Mouse (Mus musculus) stomach, embryonic 15.5 days (tissue): ENCODE data around the gene Selenoo. TPM values are rescaled to one million over a fixed set of nuclear protein-coding genes. Genes with fewer than 3 reads are reported as not detected.

Experiments used
- ATAC-seq: fragments of 200-750 bp; cut with Nextera tagmentation; 2 replicates; pipeline ENCODE4 v1.8.0; 2017; ENCODE audit warnings: low read depth, moderate number of reproducible peaks, moderate TSS enrichment; ENCODE audit not compliant: insufficient read depth, low FRiP score
- H3K27ac ChIP-seq: fragments of 300-500 bp; sonication (generic); 2 replicates; pipeline ENCODE4 v1.5.1; 2015; ENCODE audit warnings: mild to moderate bottlenecking, inconsistent platforms
- H3K27me3 ChIP-seq: fragments of 300-500 bp; sonication (generic); replicated peaks from 2 replicates; pipeline ENCODE4 v1.6.1; 2015; ENCODE audit warnings: inconsistent platforms
- H3K36me3 ChIP-seq: fragments of 300-500 bp; sonication (generic); 2 replicates; pipeline ENCODE4 v1.6.1; 2015; ENCODE audit warnings: inconsistent platforms
- H3K4me1 ChIP-seq: fragments of 300-500 bp; sonication (generic); 2 replicates; pipeline ENCODE4 v1.6.1; 2015; ENCODE audit warnings: inconsistent platforms
- H3K4me2 ChIP-seq: fragments of 300-500 bp; sonication (generic); 2 replicates; pipeline ENCODE4 v1.6.1; 2015; ENCODE audit warnings: mild to moderate bottlenecking, inconsistent platforms
- H3K4me3 ChIP-seq: fragments of 300-500 bp; sonication (generic); replicated peaks from 2 replicates; pipeline ENCODE4 v1.5.1; 2015; ENCODE audit warnings: inconsistent platforms
- H3K9ac ChIP-seq: fragments of 300-500 bp; sonication (generic); 2 replicates; pipeline ENCODE4 v1.6.1; 2015; ENCODE audit warnings: inconsistent platforms
- H3K9me3 ChIP-seq: fragments of 300-500 bp; sonication (generic); 2 replicates; pipeline ENCODE4 v1.6.1; 2016; ENCODE audit warnings: inconsistent platforms
- WGBS: fragments of 180-500 bp; shearing (Covaris S2); methylation state at CpG from one replicate; pipeline ENCODE4 v1.1.7; 2015; 5-methylcytosine and 5-hydroxymethylcytosine counted together
- polyA plus RNA-seq: library from polyadenylated mRNA; unstranded; fragments of >200 nt; fragmentation: Nextera tagmentation; extraction: Ambion mirVana; gene quantifications from 2 replicates; pipeline ENCODE4 v1.2.1, GENCODE M21; 2015

Selenoo gene
- polyA plus RNA-seq, 1 experiment from 2014 or later: 19.7 TPM

GRCm38 (mm10) chr15:89083906-89084305, 5.0 kb upstream of the Selenoo start:
- H3K9me3 ChIP-seq: no peaks in the 10 kb centered on the region
- peaks cover 3% of the 10 kb centered on the region; the same call in 1 of the 2 replicates for H3K4me1 ChIP-seq
- peaks cover 47% of the 10 kb centered on the region for H3K36me3 ChIP-seq
- no peak for ATAC-seq
- 90% methylated on average over 1 of the region's 1 CpGs for WGBS
- no peaks in the 10 kb centered on the region for H3K27me3 ChIP-seq
- no peak overlapping the region for H3K9ac ChIP-seq
- H3K4me3 ChIP-seq: no peak overlapping the region
- H3K4me2 ChIP-seq: no peak overlapping the region
- H3K27ac ChIP-seq: no peak overlapping the region

- Histone ChIP-seq H3K27me3 (no peaks in the 10 kb centered on the region), H3K9me3 (no peaks in the 10 kb centered on the region), H3K4me1 (peaks cover 5% of the 10 kb centered on the region; the same call in 1 of the 2 replicates), H3K27ac (no peak overlapping the region), H3K4me2 (no peak overlapping the region), H3K9ac (no peak overlapping the region), H3K36me3 (peaks cover 47% of the 10 kb centered on the region), H3K4me3 (no peak overlapping the region)
- ATAC-seq: no peak
- 78% methylated on average over 2 of the region's 2 CpGs for WGBS
Observed at GRCm38 (mm10) chr15:89084826-89085225, 4.1 kb upstream of the Selenoo start.

GRCm38 (mm10) chr15:89089248-89090051, 566 bp downstream of the Selenoo start:
- Histone ChIP-seq H3K4me1 (peaks cover 15% of the 10 kb centered on the region), H3K9ac (peak overlapping the region; percentile 93), H3K4me2 (peak overlapping the region; percentile 98), H3K36me3 (peaks cover 40% of the 10 kb centered on the region), H3K27me3 (no peaks in the 10 kb centered on the region), H3K27ac (peak overlapping the region; percentile 82), H3K4me3 (peak overlapping the region; percentile 90), H3K9me3 (no peaks in the 10 kb centered on the region)
- WGBS: 3% methylated on average over 68 of the region's 68 CpGs
- peak; percentile 54 for ATAC-seq

GRCm38 (mm10) chr15:89090662-89091061, 1.8 kb downstream of the Selenoo start:
- Histone ChIP-seq H3K27me3 (no peaks in the 10 kb centered on the region), H3K36me3 (peaks cover 36% of the 10 kb centered on the region), H3K4me2 (peak overlapping the region; percentile 3; the same call in 1 of the 2 replicates), H3K4me3 (no peak overlapping the region), H3K27ac (no peak overlapping the region), H3K9ac (no peak overlapping the region), H3K9me3 (no peaks in the 10 kb centered on the region), H3K4me1 (peaks cover 15% of the 10 kb centered on the region)
- ATAC-seq: no peak
- 86% methylated on average over 4 of the region's 4 CpGs for WGBS

GRCm38 (mm10) chr15:89092181-89092580, 3.3 kb downstream of the Selenoo start:
- H3K4me2 ChIP-seq: no peak overlapping the region
- no peak overlapping the region for H3K4me3 ChIP-seq
- peaks cover 42% of the 10 kb centered on the region for H3K36me3 ChIP-seq
- H3K4me1 ChIP-seq: peaks cover 15% of the 10 kb centered on the region
- WGBS: 87% methylated on average over 5 of the region's 5 CpGs
- H3K9ac ChIP-seq: no peak overlapping the region
- ATAC-seq: no peak
- no peak overlapping the region for H3K27ac ChIP-seq
- H3K9me3 ChIP-seq: no peaks in the 10 kb centered on the region
- no peaks in the 10 kb centered on the region for H3K27me3 ChIP-seq

GRCm38 (mm10) chr15:89097450-89097849, 8.6 kb downstream of the Selenoo start:
- Histone ChIP-seq H3K27ac (no peak overlapping the region), H3K9me3 (no peaks in the 10 kb centered on the region), H3K27me3 (no peaks in the 10 kb centered on the region), H3K4me1 (no peaks in the 10 kb centered on the region), H3K36me3 (peaks cover 89% of the 10 kb centered on the region), H3K4me3 (no peak overlapping the region), H3K4me2 (no peak overlapping the region), H3K9ac (no peak overlapping the region)
- no peak for ATAC-seq
- 91% methylated on average over 5 of the region's 5 CpGs for WGBS

- Histone ChIP-seq H3K27ac (no peak overlapping the region), H3K9me3 (no peaks in the 10 kb centered on the region), H3K9ac (no peak overlapping the region), H3K4me3 (no peak overlapping the region), H3K27me3 (no peaks in the 10 kb centered on the region), H3K4me1 (no peaks in the 10 kb centered on the region), H3K36me3 (peaks cover 85% of the 10 kb centered on the region), H3K4me2 (no peak overlapping the region)
- WGBS: 90% methylated on average over 7 of the region's 7 CpGs
- no peak for ATAC-seq
Observed at GRCm38 (mm10) chr15:89098616-89099015, 9.7 kb downstream of the Selenoo start.

GRCm38 (mm10) chr15:89100823-89101222, 11.9 kb downstream of the Selenoo start:
- Histone ChIP-seq H3K9me3 (no peaks in the 10 kb centered on the region), H3K27me3 (no peaks in the 10 kb centered on the region), H3K4me2 (no peak overlapping the region), H3K27ac (no peak overlapping the region), H3K36me3 (peaks cover 90% of the 10 kb centered on the region), H3K4me3 (no peak overlapping the region), H3K9ac (no peak overlapping the region), H3K4me1 (no peaks in the 10 kb centered on the region)
- 87% methylated on average over 12 of the region's 12 CpGs for WGBS
- no peak for ATAC-seq

- no peaks in the 10 kb centered on the region for H3K9me3 ChIP-seq
- no peaks in the 10 kb centered on the region for H3K27me3 ChIP-seq
- no peaks in the 10 kb centered on the region for H3K4me1 ChIP-seq
- WGBS: 75% methylated on average over 5 of the region's 5 CpGs
- no peak for ATAC-seq
- no peak overlapping the region for H3K27ac ChIP-seq
- H3K4me2 ChIP-seq: no peak overlapping the region
- no peak overlapping the region for H3K4me3 ChIP-seq
- H3K36me3 ChIP-seq: peaks cover 87% of the 10 kb centered on the region
- H3K9ac ChIP-seq: no peak overlapping the region
Observed at GRCm38 (mm10) chr15:89102646-89103045, 13.8 kb downstream of the Selenoo start.

GRCm38 (mm10) chr15:89103921-89104320, 15.0 kb downstream of the Selenoo start:
- no peak overlapping the region for H3K4me2 ChIP-seq
- 87% methylated on average over 10 of the region's 10 CpGs for WGBS
- H3K27me3 ChIP-seq: no peaks in the 10 kb centered on the region
- H3K36me3 ChIP-seq: peaks cover 83% of the 10 kb centered on the region
- H3K4me3 ChIP-seq: no peak overlapping the region
- no peak overlapping the region for H3K27ac ChIP-seq
- no peak overlapping the region for H3K9ac ChIP-seq
- ATAC-seq: no peak
- no peaks in the 10 kb centered on the region for H3K9me3 ChIP-seq
- H3K4me1 ChIP-seq: no peaks in the 10 kb centered on the region

- H3K4me1 ChIP-seq: no peaks in the 10 kb centered on the region
- H3K36me3 ChIP-seq: peaks cover 82% of the 10 kb centered on the region
- H3K9me3 ChIP-seq: no peaks in the 10 kb centered on the region
- WGBS: 95% methylated on average over 8 of the region's 8 CpGs
- H3K27ac ChIP-seq: no peak overlapping the region
- no peak overlapping the region for H3K9ac ChIP-seq
- H3K4me2 ChIP-seq: no peak overlapping the region
- no peak for ATAC-seq
- no peaks in the 10 kb centered on the region for H3K27me3 ChIP-seq
- no peak overlapping the region for H3K4me3 ChIP-seq
Observed at GRCm38 (mm10) chr15:89104425-89104824, 15.5 kb downstream of the Selenoo start.

GRCm38 (mm10) chr15:89106073-89106472, 17.2 kb downstream of the Selenoo start:
- no peak for ATAC-seq
- Histone ChIP-seq H3K4me2 (no peak overlapping the region), H3K4me1 (no peaks in the 10 kb centered on the region), H3K4me3 (no peak overlapping the region), H3K36me3 (peaks cover 80% of the 10 kb centered on the region), H3K9me3 (no peaks in the 10 kb centered on the region), H3K27ac (no peak overlapping the region), H3K27me3 (no peaks in the 10 kb centered on the region), H3K9ac (no peak overlapping the region)
- WGBS: 89% methylated on average over 13 of the region's 13 CpGs
